Comparison of ENCODE assay signal across 22 mouse cellular contexts in the genomic region with DNA sequence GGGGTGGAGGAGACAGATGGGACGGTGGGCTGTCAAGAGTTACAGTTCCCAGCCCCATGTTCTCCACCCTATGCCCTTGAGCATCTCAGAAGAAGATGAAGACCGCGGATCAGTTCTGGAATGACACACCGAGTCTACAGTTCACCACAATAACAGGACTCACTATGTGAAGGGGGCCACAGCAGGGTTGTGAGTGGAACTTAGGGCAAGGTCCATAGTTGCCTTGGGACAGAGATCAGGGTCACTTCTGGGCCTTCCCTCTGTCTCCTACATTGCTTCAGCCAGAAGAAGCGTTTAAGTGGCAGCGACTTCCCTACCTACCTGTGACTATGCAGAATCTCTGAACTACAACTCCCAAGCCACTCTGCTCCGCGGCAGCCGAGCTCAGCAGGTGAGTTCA. TPM values are rescaled to one million over a fixed set of nuclear protein-coding genes. Genes with fewer than 3 reads are reported as not detected.
A peak's percentile ranks its signal among the peaks of the same experiment; 100 is the strongest.
DNase-seq lines count a peak whose midpoint lies in the region; ATAC-seq and TF ChIP-seq lines count a peak whose summit lies in the region.
"Had no signal": no experiment of that assay in that cellular context is flagged by ENCODE, and none has a peak within 500 bp of the region (broad histone marks: within the 10 kb centered on the region; RNA-seq: fewer than 3 reads in every experiment).

No protein-coding gene starts in this region.

- DNase-seq in kidney, postnatal 0 days (ENCODE audit: low spot score): no peak
- DNase-seq in kidney, adult 11 months: no peak
- DNase-seq in midbrain, postnatal 0 days (ENCODE audit: low spot score): no peak
- peak; percentile 17 for DNase-seq in ZHBTc4 (ENCODE audit: low read depth, low spot score)
- DNase-seq in heart, adult 11 months: no peak
- DNase-seq in urinary bladder, postnatal 14 days (ENCODE audit: low spot score): no peak

- ATAC-seq in kidney, postnatal 0 days (replicated peaks; ENCODE audit: low FRiP score, low read depth): peak; percentile 31; the same call in 1 of the 2 replicates
- ATAC-seq in midbrain, postnatal 0 days (ENCODE audit: low FRiP score): 0 out of 2 replicates have a peak, but pooled peaks have one; percentile 27
- ATAC-seq in midbrain, embryonic 15.5 days (replicated peaks): no peak
- ATAC-seq: forebrain, embryonic 14.5 days had no signal

- no peak for TF ChIP-seq POLR2A in small intestine, adult 2 months (IDR thresholded peaks at IDR 0.05; ENCODE audit: low read depth, low read length)

- no peak overlapping the region for H3K27ac ChIP-seq in kidney, postnatal 0 days
- no peak overlapping the region for H3K27ac ChIP-seq in midbrain, postnatal 0 days (ENCODE audit: low read depth, low read length)
- H3K27ac ChIP-seq in midbrain, embryonic 15.5 days: no peak overlapping the region
- no peak overlapping the region for H3K27ac ChIP-seq in small intestine, adult 2 months (ENCODE audit: insufficient read depth, low read depth, low read length)
- H3K27ac ChIP-seq: hindbrain, embryonic 14.5 days; macrophage; midbrain, embryonic 13.5 days had no signal

- TF ChIP-seq CTCF in kidney, postnatal 0 days (IDR thresholded peaks at IDR 0.05; ENCODE audit: low read depth): no peak
- no peak for TF ChIP-seq CTCF in midbrain, postnatal 0 days (IDR thresholded peaks at IDR 0.05)
- 0 out of 2 replicates have a peak, but pooled peaks have one; percentile 1 for TF ChIP-seq CTCF in small intestine, adult 2 months (IDR thresholded peaks at IDR 0.05; ENCODE audit: extremely low read depth, insufficient read length, insufficient replicate concordance, low read depth, low read length)

- no peak overlapping the region for H3K4me2 ChIP-seq in kidney, postnatal 0 days (ENCODE audit: low read length)
- H3K4me2 ChIP-seq in midbrain, postnatal 0 days (ENCODE audit: low read depth, low read length, poor library complexity, severe bottlenecking): no peak overlapping the region
- H3K4me2 ChIP-seq in midbrain, embryonic 15.5 days: no peak overlapping the region
- H3K4me2 ChIP-seq: heart, embryonic 12.5 days; hindbrain, embryonic 14.5 days; midbrain, embryonic 13.5 days had no signal

- no peaks in the 10 kb centered on the region for H3K4me1 ChIP-seq in kidney, postnatal 0 days (replicated peaks; ENCODE audit: insufficient read depth, low read length)
- H3K4me1 ChIP-seq in midbrain, postnatal 0 days (ENCODE audit: insufficient read depth, low read length): no peaks in the 10 kb centered on the region
- no peaks in the 10 kb centered on the region for H3K4me1 ChIP-seq in midbrain, embryonic 15.5 days
- peaks cover 2% of the 10 kb centered on the region for H3K4me1 ChIP-seq in small intestine, adult 2 months (ENCODE audit: control insufficient read depth, insufficient read depth, insufficient read length, low read length)
- H3K4me1 ChIP-seq: heart, embryonic 12.5 days; midbrain, embryonic 13.5 days had no signal

- H3K9me3 ChIP-seq in kidney, postnatal 0 days (replicated peaks; ENCODE audit: low read length): no peaks in the 10 kb centered on the region
- no peaks in the 10 kb centered on the region for H3K9me3 ChIP-seq in midbrain, postnatal 0 days (ENCODE audit: low read length)
- no peaks in the 10 kb centered on the region for H3K9me3 ChIP-seq in midbrain, embryonic 15.5 days
- H3K9me3 ChIP-seq: heart, embryonic 12.5 days; midbrain, embryonic 13.5 days had no signal

- H3K4me3 ChIP-seq in kidney, postnatal 0 days (replicated peaks; ENCODE audit: low read depth, low read length): no peak overlapping the region
- no peak overlapping the region for H3K4me3 ChIP-seq in midbrain, postnatal 0 days (ENCODE audit: low read depth, low read length)
- no peak overlapping the region for H3K4me3 ChIP-seq in midbrain, embryonic 15.5 days
- H3K4me3 ChIP-seq in small intestine, adult 2 months (ENCODE audit: low read depth, low read length): no peak overlapping the region
- H3K4me3 ChIP-seq: heart, embryonic 12.5 days; midbrain, embryonic 13.5 days had no signal

- H3K9ac ChIP-seq in kidney, postnatal 0 days (ENCODE audit: low read depth, low read length): no peak overlapping the region
- no peak overlapping the region for H3K9ac ChIP-seq in midbrain, postnatal 0 days (replicated peaks; ENCODE audit: low read length, poor library complexity, severe bottlenecking)
- H3K9ac ChIP-seq in midbrain, embryonic 15.5 days: no peak overlapping the region
- H3K9ac ChIP-seq: heart, embryonic 12.5 days; hindbrain, embryonic 14.5 days; midbrain, embryonic 13.5 days had no signal

- WGBS in kidney, postnatal 0 days: 53% methylated on average over 9 of the region's 9 CpGs
- 54% methylated on average over 9 of the region's 9 CpGs for WGBS in midbrain, postnatal 0 days
- 44% methylated on average over 9 of the region's 9 CpGs for WGBS in midbrain, embryonic 15.5 days
- WGBS in small intestine, adult 2 months: 41% methylated on average over 9 of the region's 9 CpGs

- no peaks in the 10 kb centered on the region for H3K27me3 ChIP-seq in kidney, postnatal 0 days (ENCODE audit: insufficient read depth, low read length)
- H3K27me3 ChIP-seq in midbrain, postnatal 0 days (ENCODE audit: insufficient read depth, low read length): no peaks in the 10 kb centered on the region; the same call in 1 of the 2 replicates
- no peaks in the 10 kb centered on the region for H3K27me3 ChIP-seq in midbrain, embryonic 15.5 days (replicated peaks)
- 0 out of 2 replicates have a peak, but pooled peaks cover 5% of the 10 kb centered on the region for H3K27me3 ChIP-seq in small intestine, adult 2 months (ENCODE audit: control insufficient read depth, insufficient read depth, low read length)

- no peaks in the 10 kb centered on the region for H3K36me3 ChIP-seq in kidney, postnatal 0 days (ENCODE audit: insufficient read depth, low read length)
- H3K36me3 ChIP-seq in midbrain, postnatal 0 days (ENCODE audit: insufficient read depth, low read length): no peaks in the 10 kb centered on the region
- no peaks in the 10 kb centered on the region for H3K36me3 ChIP-seq in midbrain, embryonic 15.5 days (replicated peaks)
- H3K36me3 ChIP-seq in small intestine, adult 2 months (ENCODE audit: control insufficient read depth, insufficient read depth, low read length): no peaks in the 10 kb centered on the region
- H3K36me3 ChIP-seq: heart, embryonic 12.5 days; midbrain, embryonic 13.5 days had no signal

RNA-seq across cellular contexts. Expression of a gene that starts 15.6 kb away (rescaled TPM):
- 111 and 115 TPM in 2 replicates for polyA plus RNA-seq in kidney, postnatal 0 days (2015; fragmentation: Nextera tagmentation; extraction: Ambion mirVana)
- total RNA-seq in midbrain, postnatal 0 days (2014; rRNA removed): 64.0 and 68.5 TPM in 2 replicates
- 164 and 172 TPM in 2 replicates for polyA plus RNA-seq in midbrain, postnatal 0 days (2015; fragmentation: Nextera tagmentation; extraction: Ambion mirVana)
- polyA plus RNA-seq in midbrain, embryonic 15.5 days (2015; fragmentation: Nextera tagmentation; extraction: Ambion mirVana): 160 and 171 TPM in 2 replicates
- polyA plus RNA-seq in small intestine, adult 2 months (2012; rRNA removed): 50.0 and 147 TPM in 2 replicates

RNA-seq across cellular contexts. Expression of a gene that starts 53.0 kb away (rescaled TPM):
- polyA plus RNA-seq in kidney, postnatal 0 days (2015; fragmentation: Nextera tagmentation; extraction: Ambion mirVana): 19.2 and 20.3 TPM in 2 replicates
- 11.1 and 14.8 TPM in 2 replicates for total RNA-seq in midbrain, postnatal 0 days (2014; rRNA removed)
- polyA plus RNA-seq in midbrain, postnatal 0 days (2015; fragmentation: Nextera tagmentation; extraction: Ambion mirVana): 5.4 and 6.8 TPM in 2 replicates
- 3.7 and 5.0 TPM in 2 replicates for polyA plus RNA-seq in midbrain, embryonic 15.5 days (2015; fragmentation: Nextera tagmentation; extraction: Ambion mirVana)
- 26.1 and 89.7 TPM in 2 replicates for polyA plus RNA-seq in small intestine, adult 2 months (2012; rRNA removed)

RNA-seq across cellular contexts. Expression of a gene that starts 56.8 kb away (rescaled TPM):
- polyA plus RNA-seq in kidney, postnatal 0 days (2015; fragmentation: Nextera tagmentation; extraction: Ambion mirVana): not detected in 2 replicates
- not detected in 2 replicates for total RNA-seq in midbrain, postnatal 0 days (2014; rRNA removed)
- polyA plus RNA-seq in midbrain, postnatal 0 days (2015; fragmentation: Nextera tagmentation; extraction: Ambion mirVana): not detected in 2 replicates
- not detected in 2 replicates for polyA plus RNA-seq in midbrain, embryonic 15.5 days (2015; fragmentation: Nextera tagmentation; extraction: Ambion mirVana)
- polyA plus RNA-seq in small intestine, adult 2 months (2012; rRNA removed): not detected in 2 replicates
- total RNA-seq: granulocyte monocyte progenitor cell, adult 5-6 weeks; layer of hippocampus, adult 8-10 months; layer of hippocampus, postnatal 25 days; left cerebral cortex, postnatal 36 days; neutrophil, adult 5-6 weeks had no signal
- polyA plus RNA-seq: embryonic facial prominence, embryonic 11.5 days; forebrain, embryonic 14.5 days; heart, embryonic 12.5 days; heart, postnatal 0 days; hindbrain, embryonic 14.5 days; limb, embryonic 14.5 days; macrophage; midbrain, embryonic 13.5 days; spleen, adult 2 months had no signal
